23 mouse cellular contexts compared by ENCODE assay signal in genomic region chr17:84963651-84964050, GRCm38 (mm10).
"Had no signal": no experiment of that assay in that cellular context is flagged by ENCODE, and none has a peak within 500 bp of the region (broad histone marks: within the 10 kb centered on the region; RNA-seq: fewer than 3 reads in every experiment).

No protein-coding gene starts in this region.

- H3K27me3 ChIP-seq: heart, embryonic 12.5 days; hindbrain, embryonic 12.5 days; intestine, embryonic 15.5 days; limb, embryonic 12.5 days; liver, embryonic 12.5 days had no signal

- H3K27ac ChIP-seq: gastrocnemius, adult 2 months; hindbrain, embryonic 10.5 days; hindbrain, embryonic 12.5 days; hindbrain, embryonic 14.5 days; intestine, embryonic 15.5 days; layer of hippocampus, adult 2 months; left cerebral cortex, adult 2 months; limb, embryonic 10.5 days; limb, embryonic 12.5 days; liver, embryonic 12.5 days had no signal

- H3K4me2 ChIP-seq: heart, embryonic 12.5 days; hindbrain, embryonic 12.5 days; hindbrain, embryonic 14.5 days; intestine, embryonic 15.5 days; limb, embryonic 12.5 days; liver, embryonic 12.5 days had no signal

- H3K36me3 ChIP-seq: intestine, embryonic 15.5 days had no signal

- ATAC-seq: hindbrain, embryonic 16.5 days; inflammation-experienced regulatory T-cells, adult 6 months; intestine, embryonic 15.5 days; intestine, postnatal 0 days; liver, embryonic 12.5 days had no signal

- H3K9ac ChIP-seq: heart, embryonic 12.5 days; hindbrain, embryonic 12.5 days; hindbrain, embryonic 14.5 days; intestine, embryonic 15.5 days; limb, embryonic 12.5 days had no signal

- DNase-seq: gastrocnemius, adult 2 months; gastrocnemius, postnatal 10 days; gastrocnemius, postnatal 25 days; heart, postnatal 4 days; kidney, adult 18-20 months; kidney, adult 8-10 months; kidney, postnatal 10 days; kidney, postnatal 25 days; kidney, postnatal 4 days; liver had no signal

- H3K4me3 ChIP-seq: gastrocnemius, adult 2 months; heart, embryonic 12.5 days; hindbrain, embryonic 10.5 days; hindbrain, embryonic 12.5 days; intestine, embryonic 15.5 days; layer of hippocampus, adult 2 months; left cerebral cortex, adult 2 months; limb, embryonic 10.5 days; limb, embryonic 12.5 days; liver, embryonic 12.5 days had no signal

- H3K9me3 ChIP-seq: heart, embryonic 12.5 days; hindbrain, embryonic 10.5 days; hindbrain, embryonic 12.5 days; intestine, embryonic 15.5 days; limb, embryonic 10.5 days; limb, embryonic 12.5 days; liver, embryonic 12.5 days had no signal
